ENCODE assay signal across 36 mouse cellular contexts in the genomic region with DNA sequence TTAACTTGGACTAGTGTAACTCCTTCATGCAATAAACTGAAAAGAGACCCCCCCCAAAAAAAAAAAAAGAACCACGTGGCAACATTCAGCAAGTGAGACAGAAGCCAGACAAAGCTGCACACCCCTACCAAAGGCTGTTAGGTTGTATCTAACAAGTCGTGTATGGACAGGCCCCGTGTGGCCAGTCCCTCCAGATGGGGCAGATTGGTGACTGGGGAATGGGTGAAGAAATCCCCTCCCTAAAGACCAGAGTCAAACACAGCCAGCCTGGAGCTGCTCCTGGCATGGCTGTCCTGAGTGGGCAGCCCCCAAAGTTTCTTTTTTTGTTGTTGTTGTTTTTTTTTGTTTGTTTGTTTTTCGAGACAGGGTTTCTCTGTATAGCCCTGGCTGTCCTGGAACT.
"Had no signal": no experiment of that assay in that cellular context is flagged by ENCODE, and none has a peak within 500 bp of the region (broad histone marks: within the 10 kb centered on the region; RNA-seq: fewer than 3 reads in every experiment).

No protein-coding gene starts in this region.

- H3K9ac ChIP-seq: heart, embryonic 12.5 days; heart, embryonic 13.5 days; heart, embryonic 15.5 days; hindbrain, embryonic 12.5 days; hindbrain, embryonic 13.5 days; hindbrain, embryonic 14.5 days; hindbrain, embryonic 15.5 days; intestine, embryonic 15.5 days; kidney, embryonic 15.5 days had no signal

- H3K4me2 ChIP-seq: heart, embryonic 11.5 days; heart, embryonic 12.5 days; heart, embryonic 13.5 days; heart, embryonic 15.5 days; hindbrain, embryonic 12.5 days; hindbrain, embryonic 13.5 days; hindbrain, embryonic 14.5 days; hindbrain, embryonic 15.5 days; intestine, embryonic 15.5 days; kidney, embryonic 15.5 days had no signal

- ATAC-seq: hindbrain, embryonic 16.5 days; hindbrain, postnatal 0 days; inflammation-experienced regulatory T-cells, adult 6 months; intestine, embryonic 15.5 days; intestine, embryonic 16.5 days; intestine, postnatal 0 days had no signal

- H3K36me3 ChIP-seq: heart, embryonic 10.5 days; heart, embryonic 12.5 days; heart, embryonic 13.5 days; heart, embryonic 15.5 days; hindbrain, embryonic 10.5 days; hindbrain, embryonic 12.5 days; hindbrain, embryonic 13.5 days; hindbrain, embryonic 15.5 days; intestine, embryonic 15.5 days; kidney, embryonic 15.5 days had no signal

- H3K4me3 ChIP-seq: heart, adult 2 months; heart, embryonic 10.5 days; heart, embryonic 12.5 days; heart, embryonic 13.5 days; heart, embryonic 15.5 days; hindbrain, embryonic 10.5 days; hindbrain, embryonic 12.5 days; hindbrain, embryonic 13.5 days; hindbrain, embryonic 15.5 days; intestine, embryonic 15.5 days; kidney, embryonic 15.5 days; layer of hippocampus, adult 2 months had no signal

- H3K27ac ChIP-seq: heart, embryonic 10.5 days; hindbrain, embryonic 10.5 days; hindbrain, embryonic 12.5 days; hindbrain, embryonic 13.5 days; hindbrain, embryonic 14.5 days; hindbrain, embryonic 15.5 days; kidney, embryonic 15.5 days; kidney, postnatal 0 days had no signal

- H3K9me3 ChIP-seq: heart, embryonic 10.5 days; heart, embryonic 12.5 days; heart, embryonic 13.5 days; heart, embryonic 15.5 days; hindbrain, embryonic 10.5 days; hindbrain, embryonic 12.5 days; hindbrain, embryonic 13.5 days; hindbrain, embryonic 15.5 days; intestine, embryonic 15.5 days; kidney, embryonic 15.5 days had no signal

- DNase-seq: heart, adult 18-20 months; heart, adult 2 months; heart, postnatal 10 days; heart, postnatal 14 days; heart, postnatal 36 days; heart, postnatal 4 days; kidney, adult 11 months; kidney, adult 18-20 months; kidney, adult 2 months; kidney, adult 8-10 months; kidney, adult 9 months; kidney, postnatal 10 days; kidney, postnatal 14 days; kidney, postnatal 25 days; kidney, postnatal 36 days; kidney, postnatal 4 days; layer of hippocampus, adult 9-11 months had no signal

- H3K4me1 ChIP-seq: hindbrain, embryonic 10.5 days; hindbrain, embryonic 12.5 days; hindbrain, embryonic 15.5 days had no signal

- H3K27me3 ChIP-seq: heart, embryonic 12.5 days; heart, embryonic 13.5 days; heart, embryonic 15.5 days; hindbrain, embryonic 12.5 days; intestine, embryonic 15.5 days; kidney, embryonic 15.5 days had no signal
